Mouse (Mus musculus) yolk sac, embryonic 10.5 days (tissue): ENCODE results near the gene Tet3.
"Not testable (repeated sequence)": the region's sequence is repeated elsewhere in the genome, so short reads cannot be mapped to it uniquely, and the experiment has no call there.

ENCODE experiments used
- DNase-seq: peaks from one replicate; pipeline ENCODE4 v3.0.0-alpha.2; 2017; ENCODE audit warnings: low spot score

Gene Tet3

GRCm38 (mm10) chr6:83371350-83371749 is 87.5 kb downstream of the Tet3 start:
- no peak for DNase-seq

GRCm38 (mm10) chr6:83370316-83370965 is 88.4 kb downstream of the Tet3 start:
- no peak for DNase-seq

- DNase-seq: no peak
Observed at GRCm38 (mm10) chr6:83363075-83363474, 95.8 kb downstream of the Tet3 start.

- no peak for DNase-seq
Observed at GRCm38 (mm10) chr6:83361523-83362248, 97.2 kb downstream of the Tet3 start.

GRCm38 (mm10) chr6:83357436-83357835 is 101.4 kb downstream of the Tet3 start:
- DNase-seq: no peak

- peak; percentile 73 for DNase-seq
Observed at GRCm38 (mm10) chr6:83356569-83357138, 102.2 kb downstream of the Tet3 start.

GRCm38 (mm10) chr6:83354856-83355781 is 103.8 kb downstream of the Tet3 start:
- DNase-seq: no peak

- no peak for DNase-seq
Observed at GRCm38 (mm10) chr6:83352666-83353410, 106.0 kb downstream of the Tet3 start.

GRCm38 (mm10) chr6:83351490-83352160 is 107.3 kb downstream of the Tet3 start:
- peak; percentile 24 for DNase-seq

- DNase-seq: no peak
Observed at GRCm38 (mm10) chr6:83350851-83351405, 108.0 kb downstream of the Tet3 start.

- DNase-seq: no peak
Observed at GRCm38 (mm10) chr6:83350172-83350571, 108.7 kb downstream of the Tet3 start.

GRCm38 (mm10) chr6:83349274-83349958 is 109.5 kb downstream of the Tet3 start:
- DNase-seq: peak; percentile 87

GRCm38 (mm10) chr6:83348873-83349272 is 110.0 kb downstream of the Tet3 start, which contains the start of gene Bola3:
Gene Bola3 (plus strand): TSS chr6:83349147.
- no peak for DNase-seq

GRCm38 (mm10) chr6:83347916-83348315 is 111.0 kb downstream of the Tet3 start:
- DNase-seq: no peak

GRCm38 (mm10) chr6:83345285-83345684 is 113.6 kb downstream of the Tet3 start:
- DNase-seq: not testable (repeated sequence)

GRCm38 (mm10) chr6:83342957-83343356 is 115.9 kb downstream of the Tet3 start:
- no peak for DNase-seq

GRCm38 (mm10) chr6:83341387-83341786 is 117.5 kb downstream of the Tet3 start:
- DNase-seq: no peak

- DNase-seq: no peak
Observed at GRCm38 (mm10) chr6:83327591-83328190, 131.2 kb downstream of the Tet3 start.

GRCm38 (mm10) chr6:83326761-83327160 is 132.1 kb downstream of the Tet3 start:
- DNase-seq: no peak

- DNase-seq: no peak
Observed at GRCm38 (mm10) chr6:83326394-83326736, 132.5 kb downstream of the Tet3 start.
